Mouse (Mus musculus) brain, embryonic 14.5 days (tissue): ENCODE results near the gene Ddi2.

Source experiments
- CTCF ChIP-seq: fragments of 200-500 bp; IDR thresholded peaks from 2 replicates; pipeline ENCODE4 v1.5.1; 2012; ENCODE audit warnings: inconsistent platforms, mild to moderate bottlenecking, moderate library complexity, borderline replicate concordance; ENCODE audit not compliant: insufficient read depth, insufficient read length; ENCODE audit errors: extremely low read depth
- POLR2A ChIP-seq: fragments of 200-500 bp; IDR thresholded peaks from 2 replicates; pipeline ENCODE4 v1.6.1; 2012; ENCODE audit warnings: mild to moderate bottlenecking, inconsistent platforms, borderline replicate concordance; ENCODE audit not compliant: poor library complexity, insufficient read depth, insufficient read length, severe bottlenecking; ENCODE audit errors: extremely low read depth

GRCm38 (mm10) chr4:141725277-141725676 is 2.1 kb upstream of the Ddi2 start:
- TF ChIP-seq POLR2A (no peak), CTCF (no peak)
